17 mouse cellular contexts compared by ENCODE assay signal in genomic region chr7:6663430-6663829, GRCm38 (mm10). TPM values are rescaled to one million over a fixed set of nuclear protein-coding genes. Genes with fewer than 3 reads are reported as not detected.
DNase-seq lines count a peak whose midpoint lies in the region; TF ChIP-seq lines count a peak whose summit lies in the region.
"Had no signal": no experiment of that assay in that cellular context is flagged by ENCODE, and none has a peak within 500 bp of the region (broad histone marks: within the 10 kb centered on the region; RNA-seq: fewer than 3 reads in every experiment).

No protein-coding gene starts in this region.

- peak overlapping the region; percentile 76 for H3K27ac ChIP-seq in layer of hippocampus, adult 2 months
- H3K27ac ChIP-seq: forebrain, embryonic 15.5 days; heart, embryonic 10.5 days; hindbrain, embryonic 14.5 days had no signal

- peak; percentile 23 for DNase-seq in layer of hippocampus, adult 11-12 months (ENCODE audit: low spot score)
- DNase-seq in layer of hippocampus, postnatal 10 days (ENCODE audit: low spot score in 2 of 2): no peak
- DNase-seq in layer of hippocampus, adult 2 months (ENCODE audit: low spot score in 2 of 2): peak in 1 of 2 experiments; percentile 39
- peak; percentile 57 for DNase-seq in layer of hippocampus, adult 9-11 months
- DNase-seq in ovary, adult 18-20 months (ENCODE audit: low spot score): no peak
- DNase-seq in kidney, adult 11 months: no peak
- DNase-seq: adrenal gland, postnatal 14 days; cerebellum, adult 18-20 months; cerebellum, adult 9-11 months; gastrocnemius, postnatal 36 days; heart, adult 18-20 months; heart, postnatal 14 days had no signal

- TF ChIP-seq CTCF in layer of hippocampus, adult 2 months (conservative IDR thresholded peaks at IDR 0.05): 0 out of 2 replicates have a peak, but pooled peaks have one; percentile 3

- no peak overlapping the region for H3K4me3 ChIP-seq in layer of hippocampus, adult 2 months
- H3K4me3 ChIP-seq: forebrain, embryonic 15.5 days; heart, embryonic 10.5 days had no signal

RNA-seq across cellular contexts. Expression of gene Zim1, which starts 32.8 kb away (rescaled TPM):
- total RNA-seq in layer of hippocampus, postnatal 10 days (2021): 10 to 100 TPM; 19.1 to 20.3 TPM
- total RNA-seq in layer of hippocampus, adult 2 months (2021): 1 to 10 TPM; 5.0 to 6.5 TPM
- total RNA-seq: CH12.LX; hematopoietic stem cell, adult 5-6 weeks had no signal

Comparison
In these comparisons a context has a peak if more than half of its experiments do, and no peak if none do; other contexts are left out.
1. DNase-seq: peak in layer of hippocampus, adult 11-12 months (single experiment) and layer of hippocampus, adult 9-11 months (single experiment); none in layer of hippocampus, postnatal 10 days (0 of 2), ovary, adult 18-20 months (single experiment) and kidney, adult 11 months (single experiment).